15 mouse cellular contexts compared by ENCODE assay signal in the genomic region with DNA sequence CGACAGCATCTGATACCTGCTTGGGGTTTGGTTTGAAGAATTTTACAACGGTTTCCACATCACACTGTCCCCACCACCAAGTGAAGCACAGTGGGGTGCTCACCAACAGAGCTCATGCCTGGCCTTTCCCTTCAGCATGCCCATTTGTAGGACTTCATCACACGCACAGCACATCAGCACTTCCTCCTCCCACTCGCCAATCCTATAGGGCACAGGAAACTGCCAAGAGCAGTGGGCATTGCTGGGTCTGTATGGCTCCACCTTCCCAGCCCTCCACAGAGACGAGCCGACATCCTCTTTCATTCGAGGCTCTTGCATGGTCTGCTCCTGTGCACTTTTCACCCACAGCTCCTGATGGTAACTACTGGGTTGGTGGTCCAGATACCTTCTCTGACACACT.
"Had no signal": no experiment of that assay in that cellular context is flagged by ENCODE, and none has a peak within 500 bp of the region (broad histone marks: within the 10 kb centered on the region; RNA-seq: fewer than 3 reads in every experiment).

No protein-coding gene starts in this region.

- DNase-seq: kidney, adult 2 months; kidney, postnatal 14 days; liver, postnatal 0 days; lung, postnatal 14 days; retina, postnatal 1 day; right cerebral cortex, postnatal 14 days; thymus, postnatal 36 days had no signal

- H3K4me2 ChIP-seq: kidney, embryonic 15.5 days; liver, embryonic 12.5 days; lung, embryonic 15.5 days; midbrain, embryonic 13.5 days; neural tube, embryonic 13.5 days; stomach, embryonic 15.5 days had no signal

- H3K4me3 ChIP-seq: kidney, embryonic 15.5 days; left cerebral cortex, adult 2 months; limb, embryonic 10.5 days; liver, embryonic 12.5 days; lung, embryonic 15.5 days; midbrain, embryonic 13.5 days; neural tube, embryonic 13.5 days; stomach, embryonic 15.5 days had no signal

- ATAC-seq: liver, embryonic 12.5 days; liver, postnatal 0 days; midbrain, embryonic 13.5 days had no signal

- H3K27me3 ChIP-seq: kidney, embryonic 15.5 days; liver, embryonic 12.5 days; lung, embryonic 15.5 days; midbrain, embryonic 13.5 days; neural tube, embryonic 13.5 days; stomach, embryonic 15.5 days had no signal

- H3K36me3 ChIP-seq: lung, embryonic 15.5 days had no signal
